Mouse (Mus musculus): ENCODE results near the gene Cacna1a. TPM values are rescaled to one million over a fixed set of nuclear protein-coding genes. Genes with fewer than 3 reads are reported as not detected.
A peak's percentile ranks its signal among the peaks of the same experiment; 100 is the strongest.

The Cacna1a gene
- total and polyA plus RNA-seq, 2 experiments from 2014 or later, result 15.4 to 134 TPM

GRCm38 (mm10) chr8:84442043-84442442 lies 53.8 kb downstream of the Cacna1a start:
- TF ChIP-seq CTCF (IDR thresholded peaks at IDR 0.05), result no peak
- no peak overlapping the region for H3K4me2 ChIP-seq (ENCODE audit: low read depth, low read length, poor library complexity, severe bottlenecking)
- peak; percentile 53 for DNase-seq (ENCODE audit: low spot score)
- H3K4me3 ChIP-seq (ENCODE audit: low read depth, low read length), result no peak overlapping the region
- H3K36me3 ChIP-seq (ENCODE audit: insufficient read depth, low read length), result peaks cover 23% of the 10 kb centered on the region
- no peaks in the 10 kb centered on the region for H3K27me3 ChIP-seq (ENCODE audit: insufficient read depth, low read length)
- no peaks in the 10 kb centered on the region for H3K4me1 ChIP-seq (ENCODE audit: insufficient read depth, low read length)
- no peak overlapping the region for H3K9ac ChIP-seq (replicated peaks; ENCODE audit: low read length, poor library complexity, severe bottlenecking)
- ATAC-seq (ENCODE audit: low FRiP score), result no peak
- WGBS, result 13% methylated on average over 1 of the region's 1 CpGs
- H3K27ac ChIP-seq (ENCODE audit: low read depth, low read length), result no peak overlapping the region
- H3K9me3 ChIP-seq (ENCODE audit: low read length), result no peaks in the 10 kb centered on the region

- Histone ChIP-seq H3K4me3 (ENCODE audit: low read depth, low read length) (no peak overlapping the region), H3K4me1 (ENCODE audit: insufficient read depth, low read length) (no peaks in the 10 kb centered on the region), H3K9me3 (ENCODE audit: low read length) (no peaks in the 10 kb centered on the region), H3K9ac (replicated peaks; ENCODE audit: low read length, poor library complexity, severe bottlenecking) (no peak overlapping the region), H3K27me3 (ENCODE audit: insufficient read depth, low read length) (no peaks in the 10 kb centered on the region), H3K4me2 (ENCODE audit: low read depth, low read length, poor library complexity, severe bottlenecking) (no peak overlapping the region), H3K27ac (ENCODE audit: low read depth, low read length) (no peak overlapping the region), H3K36me3 (ENCODE audit: insufficient read depth, low read length) (peaks cover 29% of the 10 kb centered on the region)
- 93% methylated on average over 9 of the region's 9 CpGs for WGBS
- TF ChIP-seq CTCF (IDR thresholded peaks at IDR 0.05), result no peak
- ATAC-seq (ENCODE audit: low FRiP score) (no peak), DNase-seq (ENCODE audit: low spot score) (peak; percentile 18)
Observed at GRCm38 (mm10) chr8:84446571-84446991, 58.3 kb downstream of the Cacna1a start.

- peak; percentile 21; the same call in 1 of the 2 replicates for TF ChIP-seq CTCF (IDR thresholded peaks at IDR 0.05)
- ATAC-seq (ENCODE audit: low FRiP score) (no peak), DNase-seq (ENCODE audit: low spot score) (peak; percentile 32)
- no peaks in the 10 kb centered on the region for H3K9me3 ChIP-seq (ENCODE audit: low read length)
- H3K27me3 ChIP-seq (ENCODE audit: insufficient read depth, low read length), result no peaks in the 10 kb centered on the region
- no peak overlapping the region for H3K4me3 ChIP-seq (ENCODE audit: low read depth, low read length)
- H3K36me3 ChIP-seq (ENCODE audit: insufficient read depth, low read length), result peaks cover 7% of the 10 kb centered on the region
- H3K9ac ChIP-seq (replicated peaks; ENCODE audit: low read length, poor library complexity, severe bottlenecking), result no peak overlapping the region
- no peaks in the 10 kb centered on the region for H3K4me1 ChIP-seq (ENCODE audit: insufficient read depth, low read length)
- no peak overlapping the region for H3K27ac ChIP-seq (ENCODE audit: low read depth, low read length)
- no peak overlapping the region for H3K4me2 ChIP-seq (ENCODE audit: low read depth, low read length, poor library complexity, severe bottlenecking)
- 51% methylated on average over 6 of the region's 6 CpGs for WGBS
Observed at GRCm38 (mm10) chr8:84454532-84454931, 66.3 kb downstream of the Cacna1a start.

- no peak overlapping the region for H3K9ac ChIP-seq (replicated peaks; ENCODE audit: low read length, poor library complexity, severe bottlenecking)
Observed at GRCm38 (mm10) chr8:84458853-84459252, 70.6 kb downstream of the Cacna1a start.

GRCm38 (mm10) chr8:84459276-84459675 lies 71.0 kb downstream of the Cacna1a start:
- Histone ChIP-seq H3K9ac (replicated peaks; ENCODE audit: low read length, poor library complexity, severe bottlenecking) (no peak overlapping the region), H3K27me3 (ENCODE audit: insufficient read depth, low read length) (no peaks in the 10 kb centered on the region), H3K4me3 (ENCODE audit: low read depth, low read length) (no peak overlapping the region), H3K9me3 (ENCODE audit: low read length) (peaks cover 5% of the 10 kb centered on the region; the same call in 1 of the 2 replicates), H3K4me2 (ENCODE audit: low read depth, low read length, poor library complexity, severe bottlenecking) (no peak overlapping the region), H3K36me3 (ENCODE audit: insufficient read depth, low read length) (peaks cover 31% of the 10 kb centered on the region), H3K27ac (ENCODE audit: low read depth, low read length) (peak overlapping the region; percentile 55), H3K4me1 (ENCODE audit: insufficient read depth, low read length) (no peaks in the 10 kb centered on the region)
- ATAC-seq (ENCODE audit: low FRiP score) (peak; percentile 47; the same call in 1 of the 2 replicates), DNase-seq (ENCODE audit: low spot score) (peak; percentile 81)
- TF ChIP-seq CTCF (IDR thresholded peaks at IDR 0.05), result no peak
- WGBS, result 25% methylated on average over 5 of the region's 5 CpGs

More at GRCm38 (mm10) chr8:84458853-84459252, 70.6 kb downstream of the Cacna1a start:
- peaks cover 28% of the 10 kb centered on the region for H3K36me3 ChIP-seq (ENCODE audit: insufficient read depth, low read length)
- ATAC-seq (ENCODE audit: low FRiP score) (no peak), DNase-seq (ENCODE audit: low spot score) (no peak)
- H3K9me3 ChIP-seq (ENCODE audit: low read length), result peaks cover 5% of the 10 kb centered on the region; the same call in 1 of the 2 replicates
- no peaks in the 10 kb centered on the region for H3K27me3 ChIP-seq (ENCODE audit: insufficient read depth, low read length)
- H3K27ac ChIP-seq (ENCODE audit: low read depth, low read length), result peak overlapping the region; percentile 55
- H3K4me3 ChIP-seq (ENCODE audit: low read depth, low read length), result no peak overlapping the region
- no peaks in the 10 kb centered on the region for H3K4me1 ChIP-seq (ENCODE audit: insufficient read depth, low read length)
- 63% methylated on average over 7 of the region's 7 CpGs for WGBS
- no peak overlapping the region for H3K4me2 ChIP-seq (ENCODE audit: low read depth, low read length, poor library complexity, severe bottlenecking)
- TF ChIP-seq CTCF (IDR thresholded peaks at IDR 0.05), result no peak

GRCm38 (mm10) chr8:84460698-84461097 lies 72.5 kb downstream of the Cacna1a start:
- H3K27me3 ChIP-seq (ENCODE audit: insufficient read depth, low read length), result no peaks in the 10 kb centered on the region

More at GRCm38 (mm10) chr8:84460698-84461097, 72.5 kb downstream of the Cacna1a start:
- no peak overlapping the region for H3K4me3 ChIP-seq (ENCODE audit: low read depth, low read length)
- peaks cover 31% of the 10 kb centered on the region for H3K36me3 ChIP-seq (ENCODE audit: insufficient read depth, low read length)
- H3K9ac ChIP-seq (replicated peaks; ENCODE audit: low read length, poor library complexity, severe bottlenecking), result no peak overlapping the region
- peaks cover 5% of the 10 kb centered on the region; the same call in 1 of the 2 replicates for H3K9me3 ChIP-seq (ENCODE audit: low read length)
- TF ChIP-seq CTCF (IDR thresholded peaks at IDR 0.05), result no peak
- ATAC-seq (ENCODE audit: low FRiP score) (no peak), DNase-seq (ENCODE audit: low spot score) (no peak)
- 76% methylated on average over 2 of the region's 2 CpGs for WGBS
- no peaks in the 10 kb centered on the region for H3K4me1 ChIP-seq (ENCODE audit: insufficient read depth, low read length)
- H3K4me2 ChIP-seq (ENCODE audit: low read depth, low read length, poor library complexity, severe bottlenecking), result no peak overlapping the region
- H3K27ac ChIP-seq (ENCODE audit: low read depth, low read length), result no peak overlapping the region
